Mouse (Mus musculus): ENCODE data around the gene Tgm6. TPM values are rescaled to one million over a fixed set of nuclear protein-coding genes. Genes with fewer than 3 reads are reported as not detected.
A peak's percentile ranks its signal among the peaks of the same experiment; 100 is the strongest.

Tgm6 gene
- total RNA-seq, 2 experiments from 2014 or later: not detected

- no peak for ATAC-seq (replicated peaks; ENCODE audit: low FRiP score, low TSS enrichment, poor library complexity, severe bottlenecking)
Observed at GRCm38 (mm10) chr2:130171674-130172073, 59.5 kb downstream of the Tgm6 start.

- no peak for ATAC-seq (replicated peaks; ENCODE audit: low FRiP score, low TSS enrichment, poor library complexity, severe bottlenecking)
Observed at GRCm38 (mm10) chr2:130176820-130177219, 64.6 kb downstream of the Tgm6 start.

- ATAC-seq (replicated peaks; ENCODE audit: low FRiP score, low TSS enrichment, poor library complexity, severe bottlenecking): no peak
Observed at GRCm38 (mm10) chr2:130178381-130178705, 66.1 kb downstream of the Tgm6 start.

GRCm38 (mm10) chr2:130178706-130179506, 66.7 kb downstream of the Tgm6 start, which contains the start of gene Snrpb:
Gene Snrpb (minus strand): TSS chr2:130179403.
- peak; percentile 88 for ATAC-seq (replicated peaks; ENCODE audit: low FRiP score, low TSS enrichment, poor library complexity, severe bottlenecking)

GRCm38 (mm10) chr2:130179507-130180019, 67.3 kb downstream of the Tgm6 start:
- ATAC-seq (replicated peaks; ENCODE audit: low FRiP score, low TSS enrichment, poor library complexity, severe bottlenecking): peak; percentile 70

- no peak for ATAC-seq (replicated peaks; ENCODE audit: low FRiP score, low TSS enrichment, poor library complexity, severe bottlenecking)
Observed at GRCm38 (mm10) chr2:130188391-130188790, 76.2 kb downstream of the Tgm6 start.

GRCm38 (mm10) chr2:130194894-130195293, 82.7 kb downstream of the Tgm6 start, which contains the start of gene Tmc2:
Gene Tmc2 (plus strand): TSS chr2:130195194.
- no peak for ATAC-seq (replicated peaks; ENCODE audit: low FRiP score, low TSS enrichment, poor library complexity, severe bottlenecking)

GRCm38 (mm10) chr2:130200961-130201360, 88.7 kb downstream of the Tgm6 start:
- no peak for ATAC-seq (replicated peaks; ENCODE audit: low FRiP score, low TSS enrichment, poor library complexity, severe bottlenecking)

Other genes starting within 250 kb of the Tgm6 start
- gene Tgm3, start 100.1 kb upstream of the Tgm6 start, total RNA-seq (2014; fragmentation: Nextera tagmentation): not detected in 2 replicates
- gene Tgm3, start 100.1 kb upstream of the Tgm6 start, total RNA-seq (2017): not detected in 2 replicates
- 340 and 389 TPM in 2 replicates for gene Snrpb, start 67.0 kb downstream of the Tgm6 start, total RNA-seq (2014; fragmentation: Nextera tagmentation)
- gene Snrpb, start 67.0 kb downstream of the Tgm6 start, total RNA-seq (2017): 197 and 273 TPM in 2 replicates
- gene Tmc2, start 82.8 kb downstream of the Tgm6 start, total RNA-seq (2014; fragmentation: Nextera tagmentation): not detected in 2 replicates
- gene Tmc2, start 82.8 kb downstream of the Tgm6 start, total RNA-seq (2017): not detected in 2 replicates
- gene Nop56, start 162.0 kb downstream of the Tgm6 start, total RNA-seq (2014; fragmentation: Nextera tagmentation): 692 and 1,066 TPM in 2 replicates
- gene Nop56, start 162.0 kb downstream of the Tgm6 start, total RNA-seq (2017): 748 and 779 TPM in 2 replicates
- gene Idh3b, start 172.1 kb downstream of the Tgm6 start, total RNA-seq (2014; fragmentation: Nextera tagmentation): 197 and 240 TPM in 2 replicates
- gene Idh3b, start 172.1 kb downstream of the Tgm6 start, total RNA-seq (2017): 145 and 164 TPM in 2 replicates
- gene Ebf4, start 182.8 kb downstream of the Tgm6 start, total RNA-seq (2014; fragmentation: Nextera tagmentation): not detected in 2 replicates
- gene Ebf4, start 182.8 kb downstream of the Tgm6 start, total RNA-seq (2017): not detected in 2 replicates